Mouse (Mus musculus) WW6 (cell line): Measurements from ENCODE around the gene Fmo4.

Experiments used
- DNase-seq: peaks from one replicate; pipeline ENCODE4 v3.0.0-alpha.2; 2013; ENCODE audit warnings: low read depth, low spot score

Fmo4 gene

DNA sequence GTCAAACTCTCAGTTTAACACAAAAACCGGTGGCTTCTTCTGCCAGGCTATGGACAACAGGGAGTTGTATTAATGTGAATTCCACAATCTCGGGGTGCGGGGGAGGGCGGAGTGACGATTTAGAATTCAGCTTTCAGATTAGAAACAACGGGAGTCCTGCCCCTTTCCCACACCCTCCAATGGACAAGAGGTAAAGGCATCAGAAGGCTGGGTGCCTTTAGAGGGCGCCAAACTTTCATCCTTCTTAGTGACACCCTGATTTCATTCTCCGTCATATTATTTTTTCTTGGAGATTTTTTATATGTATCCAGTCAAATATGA, at the start of gene Fmo4:
TSS of gene Fmo4 (minus strand) at position 137 of the 321 bp plus-strand sequence.
- DNase-seq, result no peak

DNA sequence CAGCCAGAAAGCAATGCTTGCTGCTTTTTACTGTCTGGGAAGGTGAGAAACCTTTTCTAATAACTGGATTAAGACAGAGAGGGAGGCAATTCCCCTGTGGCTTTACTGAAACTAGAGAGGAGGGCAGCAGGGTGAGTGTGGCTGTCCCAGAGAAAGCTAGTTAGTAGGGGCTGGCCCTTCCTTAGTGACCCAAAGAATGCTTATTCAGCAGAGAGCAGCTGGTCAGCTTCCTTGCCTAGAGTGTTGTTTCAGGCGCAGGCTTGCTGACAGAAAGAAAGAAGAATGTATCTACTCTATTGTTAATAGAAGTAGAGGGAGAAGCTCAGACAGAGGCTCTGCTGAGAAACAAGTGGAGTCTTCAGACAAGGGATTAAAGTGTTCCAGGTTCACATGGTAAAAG, 48.6 kb upstream of the Fmo4 start:
- DNase-seq, result no peak

DNA sequence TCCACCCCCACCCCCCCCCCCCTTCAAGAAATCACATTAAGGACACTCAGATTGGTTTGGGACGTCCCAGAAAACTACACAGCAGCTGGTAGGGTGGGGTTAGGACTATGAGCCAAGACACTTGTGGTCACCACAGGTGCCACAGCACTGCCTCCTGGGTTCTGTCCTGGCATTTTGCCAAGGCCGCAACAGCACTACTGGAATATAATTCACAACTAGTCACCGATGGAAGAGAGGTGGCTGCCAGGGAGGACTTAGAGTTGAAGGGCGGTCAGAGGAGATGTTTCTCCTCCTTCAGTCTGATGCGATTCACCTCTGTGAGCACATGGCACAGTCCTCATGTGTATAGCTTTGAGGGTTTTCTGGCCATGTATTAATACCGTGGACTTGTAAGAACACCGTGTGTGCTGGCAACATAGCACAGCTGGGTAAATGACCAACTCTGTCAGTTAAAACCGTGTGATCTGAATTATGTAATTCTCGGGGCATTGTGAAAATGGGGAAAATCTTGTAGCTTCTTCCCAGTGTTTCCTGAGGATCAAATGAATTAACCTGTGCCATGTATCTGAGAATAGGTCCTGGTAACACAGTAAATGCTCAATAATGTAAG, 46.3 kb upstream of the Fmo4 start:
- DNase-seq, result no peak

DNA sequence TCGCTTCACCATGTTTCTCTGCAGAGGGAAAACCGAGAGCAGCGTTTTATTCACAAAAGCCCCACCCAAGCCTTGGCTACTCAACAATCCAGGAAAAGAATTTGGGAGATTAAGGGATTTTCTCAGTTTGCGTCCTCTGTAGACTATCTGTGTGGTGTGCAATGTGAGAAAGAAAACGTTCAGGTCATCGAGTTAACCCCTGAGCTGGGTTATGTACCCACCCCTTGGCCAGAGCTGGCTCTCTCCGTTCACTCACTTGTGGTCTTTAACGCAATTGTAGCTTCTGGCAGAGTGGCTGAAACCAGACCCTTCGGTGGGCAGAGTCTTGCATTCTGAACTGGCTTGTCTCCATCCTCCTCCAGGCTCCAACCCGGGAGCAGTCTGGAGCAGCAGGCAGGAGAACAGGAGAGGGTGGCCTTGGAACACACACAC, 45.8 kb upstream of the Fmo4 start:
- no peak for DNase-seq

DNA sequence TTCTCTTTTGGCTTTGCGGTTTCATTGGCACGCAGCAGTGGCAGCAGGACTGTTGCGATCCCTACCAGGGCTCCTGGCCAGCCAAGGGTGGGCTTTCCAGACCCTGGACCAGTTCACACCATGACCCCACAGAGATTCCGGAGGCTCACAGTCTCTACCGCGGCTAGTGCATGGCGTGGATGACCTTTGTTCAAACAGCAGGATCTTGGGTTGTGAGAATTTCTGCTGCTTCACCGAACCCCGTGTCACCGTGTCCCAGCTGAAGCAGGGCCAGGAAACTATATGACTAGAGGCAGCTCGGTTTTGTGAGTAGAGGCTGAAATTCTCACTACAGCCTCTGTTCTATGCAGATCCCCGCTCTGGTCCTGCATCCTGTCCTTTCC, 45.0 kb upstream of the Fmo4 start:
- no peak for DNase-seq

DNA sequence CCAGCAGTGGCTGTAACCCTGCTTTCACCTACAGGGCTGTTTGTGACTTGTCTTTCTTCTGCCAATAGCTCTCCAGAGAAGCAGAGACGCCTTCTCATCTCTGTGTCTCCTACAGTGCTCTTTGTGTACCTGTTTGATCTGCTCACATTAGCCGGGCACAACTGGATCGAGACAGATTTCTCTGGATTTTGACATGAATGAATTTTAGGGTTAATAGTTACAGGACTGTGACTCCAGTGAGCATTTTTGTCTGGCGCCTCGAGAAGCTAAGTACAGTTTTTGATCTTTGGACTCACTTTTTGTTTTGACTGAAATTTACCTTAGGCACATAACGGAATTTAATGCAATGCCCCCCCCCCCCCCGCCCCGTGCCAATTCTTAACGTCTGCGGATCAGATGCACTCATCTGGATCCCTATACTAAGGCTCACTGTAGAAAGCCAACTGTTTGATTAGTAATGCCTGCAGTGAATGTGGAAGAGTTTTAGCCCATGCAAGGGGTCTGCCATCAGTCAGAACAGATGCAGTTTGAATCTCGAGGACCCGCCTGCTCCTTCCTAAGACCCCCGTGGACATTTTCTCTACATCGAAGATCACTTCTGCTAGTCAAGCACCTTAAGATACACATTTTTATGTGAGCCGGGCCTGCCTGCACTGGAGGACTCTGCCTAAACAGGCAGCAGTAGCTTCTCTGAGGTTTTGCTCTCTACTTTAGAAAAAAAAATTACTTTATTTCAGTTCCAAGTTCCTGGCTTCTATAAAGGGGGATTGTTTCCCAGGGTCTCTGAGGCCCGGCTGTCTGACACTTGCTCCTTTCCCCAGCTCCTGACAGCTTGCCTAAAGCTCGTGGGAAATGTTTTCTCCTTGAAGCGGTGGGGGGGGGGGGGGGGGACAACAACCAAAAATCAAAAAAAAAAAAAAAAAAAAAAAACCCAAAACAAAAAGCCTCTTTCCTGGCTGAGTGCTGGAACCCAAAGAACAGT, 44.3 kb upstream of the Fmo4 start:
- no peak for DNase-seq

DNA sequence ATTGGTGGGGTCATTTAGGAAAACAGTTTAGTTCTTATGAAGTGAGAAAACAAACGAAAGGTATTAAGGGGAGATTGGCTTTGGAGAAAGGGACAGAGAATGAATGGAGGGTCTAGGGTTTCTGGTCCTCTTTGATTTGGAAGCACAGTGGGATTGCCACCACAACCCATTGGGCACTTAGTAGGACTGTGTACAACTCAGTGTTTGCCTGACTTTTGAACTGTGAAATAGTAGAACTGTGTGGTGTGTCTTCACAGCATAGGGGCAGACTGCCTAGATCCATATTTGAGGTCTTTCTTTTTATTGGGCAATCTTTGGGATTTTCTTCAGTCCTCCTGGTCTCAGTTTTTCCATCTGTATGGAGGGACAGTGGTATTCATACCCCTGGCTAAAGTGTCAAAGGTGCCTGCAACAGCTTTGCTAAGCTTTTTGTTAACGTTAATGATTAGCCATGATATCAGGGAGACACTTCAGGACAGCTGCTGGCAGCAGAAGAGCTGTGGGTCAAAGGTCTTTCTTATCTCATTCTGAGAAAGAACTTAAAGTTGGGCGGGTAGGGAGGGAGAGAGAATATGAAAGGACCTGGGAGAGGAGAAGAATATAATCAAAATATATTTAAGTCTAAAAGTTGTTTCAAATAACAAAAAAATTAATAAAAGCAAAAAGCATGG, 40.2 kb upstream of the Fmo4 start:
- DNase-seq, result no peak

DNA sequence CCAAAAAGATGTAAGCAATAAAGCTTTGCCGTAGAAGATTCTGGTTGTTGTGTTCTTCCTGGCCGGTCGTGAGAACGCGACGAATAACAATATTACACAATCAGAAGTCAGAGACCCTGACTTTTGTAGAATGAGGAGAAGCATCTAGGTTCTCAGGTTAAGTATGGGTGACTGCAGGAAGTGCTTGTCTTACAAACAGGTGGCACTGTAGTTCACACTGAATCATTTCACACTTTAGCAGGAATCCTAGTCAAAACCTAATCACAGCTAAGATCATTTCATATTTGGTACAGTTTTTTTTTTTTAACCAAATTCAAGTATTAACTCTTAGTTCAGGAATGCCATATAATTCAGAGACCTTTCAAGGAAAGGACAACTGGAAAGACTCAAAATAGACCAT, 33.8 kb upstream of the Fmo4 start:
- no peak for DNase-seq

DNA sequence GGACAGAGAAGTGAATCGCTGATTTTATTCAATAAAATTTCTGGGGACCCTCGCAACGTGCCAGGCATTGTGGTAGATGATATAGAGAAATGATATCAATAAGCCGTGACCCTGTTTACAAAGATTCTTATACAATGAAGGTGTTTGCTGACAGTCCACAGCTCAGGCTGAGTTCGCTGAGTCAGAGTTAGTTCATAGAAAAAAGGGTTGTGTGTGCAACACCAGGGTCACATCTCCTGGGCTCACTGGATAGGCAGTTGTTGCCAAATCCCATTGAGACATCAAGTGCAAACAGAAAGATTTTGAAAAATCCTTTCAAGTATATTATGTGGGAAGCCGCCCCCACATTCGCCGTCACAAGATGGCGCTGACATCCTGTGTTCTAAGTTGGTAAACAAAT, 26.4 kb upstream of the Fmo4 start:
- no peak for DNase-seq

DNA sequence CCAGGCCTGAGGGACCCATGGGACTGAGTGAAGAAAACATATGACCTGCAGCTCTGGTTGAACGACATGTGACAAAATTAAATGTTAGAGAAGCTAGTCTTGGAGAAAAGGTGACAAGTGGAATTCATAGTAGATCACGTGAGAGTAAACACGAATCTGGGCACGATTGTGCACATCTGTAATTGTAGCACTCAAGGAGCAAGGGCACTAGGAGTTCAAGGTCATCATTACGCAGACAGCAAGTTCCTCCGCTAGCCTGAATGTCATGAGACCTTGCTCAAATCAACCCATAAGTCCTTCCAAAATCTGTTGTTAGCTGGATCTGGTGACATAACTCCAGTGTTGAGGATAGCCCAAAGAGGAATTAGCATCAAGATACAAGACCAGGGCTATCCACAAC, 25.2 kb upstream of the Fmo4 start:
- DNase-seq, result no peak

DNA sequence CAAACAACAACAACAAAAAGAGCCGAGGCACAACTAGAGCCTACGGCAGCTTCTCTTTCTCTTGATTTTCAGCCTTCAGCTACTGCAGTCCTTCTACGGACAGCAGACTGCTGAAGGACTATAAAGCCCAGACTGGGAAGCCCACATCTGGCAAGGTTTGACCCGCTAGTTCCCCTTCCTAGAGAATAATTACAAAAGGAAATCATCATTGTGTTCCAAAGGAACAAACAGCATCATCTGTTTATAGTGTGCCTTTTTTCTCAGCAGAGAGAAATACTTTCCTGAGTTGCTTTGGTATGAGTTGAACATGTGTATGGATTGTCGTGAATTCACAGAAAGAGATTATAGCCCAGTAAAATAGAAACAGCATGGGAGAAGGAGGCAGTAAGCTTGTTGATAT, 20.6 kb upstream of the Fmo4 start:
- DNase-seq, result no peak

DNA sequence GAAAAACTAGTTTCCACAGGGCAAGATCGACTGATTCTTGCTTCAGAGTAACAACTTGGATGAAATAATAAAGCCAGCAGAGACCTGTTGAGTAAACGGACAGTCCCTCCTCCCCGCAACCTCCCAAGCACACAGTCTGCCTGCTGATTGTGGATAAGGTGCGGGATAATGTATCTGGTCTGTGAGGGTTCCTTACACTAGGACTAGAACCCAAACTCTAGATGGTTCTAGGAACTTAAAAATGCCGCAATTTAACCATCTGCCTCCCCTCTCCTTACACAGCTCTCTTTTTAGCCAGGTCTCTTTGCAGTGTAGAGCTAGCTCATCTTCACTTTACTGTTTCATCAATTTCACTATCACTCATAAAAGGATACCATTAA, 18.8 kb upstream of the Fmo4 start:
- DNase-seq, result no peak

DNA sequence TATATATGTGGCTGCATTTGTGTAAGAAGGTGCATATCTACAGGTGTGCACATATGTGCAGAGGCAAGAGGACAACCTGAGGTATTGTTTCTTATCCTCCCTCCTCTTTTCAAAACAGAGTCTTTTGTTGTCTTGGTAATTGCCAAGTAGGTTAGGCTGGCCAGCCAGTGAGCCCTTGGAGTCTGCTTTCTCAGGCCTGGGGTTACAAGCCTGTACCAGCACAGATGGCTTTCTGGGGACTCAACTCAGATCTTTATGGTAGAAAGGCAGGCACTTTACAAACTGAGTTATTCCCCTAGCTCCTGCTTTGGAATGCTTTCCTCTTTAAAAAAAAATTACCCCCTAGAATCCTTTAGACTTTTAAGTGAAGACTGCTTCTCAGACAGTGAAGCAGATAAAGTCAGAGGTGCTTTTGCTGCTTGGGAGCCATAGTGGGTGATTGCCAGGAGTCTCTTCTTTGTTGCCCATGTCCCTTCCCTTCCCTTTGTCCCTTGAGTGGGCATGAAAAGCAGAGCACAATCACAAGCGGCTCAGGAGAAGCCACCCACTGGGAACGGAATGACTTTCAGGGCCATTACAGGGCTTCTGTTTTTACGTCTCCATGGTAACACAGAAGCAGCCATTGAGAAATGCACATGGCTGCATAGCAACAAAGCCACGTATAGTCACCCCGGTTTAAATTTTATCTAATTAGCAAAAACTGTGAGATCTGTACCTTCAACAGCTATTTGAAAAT, 18.2 kb upstream of the Fmo4 start:
- DNase-seq, result peak; percentile 31

DNA sequence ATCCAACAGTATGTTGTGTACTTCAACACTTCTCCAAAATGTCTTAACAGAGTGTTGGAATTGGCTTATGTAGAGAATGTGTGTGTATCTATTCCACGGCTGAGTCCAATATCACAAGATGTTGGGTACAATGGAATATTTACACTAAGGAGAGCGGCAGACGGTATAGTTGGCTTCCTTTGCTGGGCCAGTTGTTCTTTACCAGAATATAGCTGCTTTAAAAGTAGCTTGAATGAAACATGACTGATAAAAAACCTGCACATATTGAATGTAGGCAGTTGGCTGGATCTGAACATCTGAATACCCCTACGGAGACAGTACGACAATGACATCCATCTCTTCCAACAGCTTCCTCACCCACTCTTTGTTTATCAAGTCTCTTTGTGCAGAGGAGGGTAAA, 5.5 kb upstream of the Fmo4 start:
- no peak for DNase-seq

DNA sequence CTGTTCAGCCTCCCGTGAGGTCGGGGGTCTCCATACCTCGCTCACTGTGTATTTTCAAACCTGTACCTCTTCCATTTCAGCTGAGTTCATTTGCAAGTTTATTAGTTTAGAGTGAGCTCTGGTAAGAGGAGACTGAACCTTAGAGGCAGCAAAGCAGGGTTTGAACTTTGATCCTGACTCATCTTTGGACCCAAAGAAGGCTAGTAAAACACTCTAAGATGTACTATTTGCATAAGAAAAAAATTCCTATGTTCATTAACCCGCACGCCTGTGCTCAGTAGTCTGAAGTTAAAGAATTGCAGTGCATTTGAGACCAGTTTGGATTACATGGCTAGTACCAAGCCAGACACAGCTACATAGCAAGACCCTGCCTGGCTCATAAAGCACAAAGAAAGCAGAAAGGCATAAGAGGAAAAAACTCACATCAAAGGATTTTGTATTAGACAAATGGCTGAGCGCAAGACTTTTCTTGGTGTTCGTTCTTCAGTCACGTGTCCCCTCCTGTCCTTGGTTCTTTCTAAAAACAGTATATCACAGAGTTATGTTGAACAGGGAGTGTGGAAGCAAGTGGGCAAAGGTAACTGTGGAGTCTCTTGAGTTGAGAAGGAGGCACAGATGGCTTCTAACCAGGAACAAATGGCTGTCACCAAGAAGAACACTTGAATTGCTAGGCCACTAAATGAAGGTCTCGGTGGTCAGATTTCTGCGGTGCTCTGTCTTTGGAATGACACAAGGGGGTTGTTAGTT, 1.8 kb upstream of the Fmo4 start:
- DNase-seq, result no peak

DNA sequence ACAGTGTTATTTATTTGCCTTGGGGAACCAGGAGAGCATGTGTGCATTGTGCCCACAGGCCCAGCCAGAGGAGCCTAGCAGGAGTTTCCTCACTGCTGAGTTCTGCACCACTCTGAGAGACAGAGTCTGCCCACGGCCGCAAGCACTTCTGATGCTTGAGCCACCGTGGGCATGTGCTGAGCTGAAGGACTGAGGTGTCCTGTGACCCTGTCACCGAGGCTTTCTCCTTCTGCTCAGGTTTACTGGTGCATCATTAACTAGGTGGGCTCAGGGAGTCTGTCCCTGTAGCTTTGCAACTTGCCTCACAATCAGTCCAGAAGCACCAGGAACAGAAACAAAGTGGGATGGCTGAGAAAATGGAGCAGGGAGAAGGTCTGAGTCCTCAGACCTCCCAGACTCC, 1.2 kb upstream of the Fmo4 start:
- no peak for DNase-seq

DNA sequence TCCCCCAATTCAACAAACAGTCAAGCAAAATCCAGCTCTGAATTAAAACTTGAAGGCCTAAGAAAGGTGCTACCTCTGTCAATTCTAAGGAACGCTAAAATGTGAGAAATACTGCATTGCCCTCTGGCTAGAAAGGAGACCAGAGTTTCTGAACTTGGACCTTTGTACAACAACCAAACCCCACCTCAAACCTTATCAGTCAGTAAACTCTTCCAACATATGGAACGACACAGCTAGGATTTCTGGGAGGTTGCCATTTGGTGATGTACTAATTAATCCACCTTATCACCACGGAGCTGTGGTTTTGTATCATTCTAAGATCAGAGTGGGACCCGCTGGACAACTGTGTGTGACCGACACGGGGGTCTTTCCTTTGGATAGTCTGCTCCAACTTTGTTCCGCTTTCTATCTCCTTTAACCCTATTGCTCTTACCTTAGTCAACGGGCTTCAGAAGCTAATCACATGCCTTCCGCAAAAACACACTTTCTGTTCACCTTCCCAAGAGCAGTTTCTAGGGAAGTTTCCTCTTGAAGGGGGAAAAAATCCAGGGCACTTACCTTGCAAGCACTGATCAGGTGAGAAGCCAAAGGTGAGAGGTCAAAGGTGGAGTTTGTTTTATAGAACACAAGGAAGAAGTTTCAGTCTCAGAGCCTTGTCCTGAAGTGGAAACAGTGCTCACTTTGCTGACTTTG, 483 bp downstream of the Fmo4 start:
- no peak for DNase-seq

DNA sequence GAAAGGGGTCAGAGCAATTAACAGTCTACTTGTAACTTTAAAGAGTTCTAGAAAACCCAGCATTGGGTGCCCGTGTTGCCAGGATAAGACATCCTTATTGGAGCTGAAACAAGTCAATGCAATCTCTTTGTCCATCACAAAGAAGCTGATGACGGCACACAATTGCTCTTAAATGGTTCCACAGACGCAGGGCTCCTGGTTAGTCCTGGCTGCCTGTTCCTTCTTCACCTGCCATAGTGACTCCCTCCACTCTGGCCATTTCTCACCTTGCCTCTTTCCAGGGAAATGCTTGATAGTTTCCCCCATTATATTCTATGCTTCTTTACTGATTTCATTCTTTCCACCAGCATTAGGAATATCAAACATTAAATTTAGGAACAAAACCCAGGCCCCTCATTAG, 5.2 kb downstream of the Fmo4 start:
- no peak for DNase-seq

DNA sequence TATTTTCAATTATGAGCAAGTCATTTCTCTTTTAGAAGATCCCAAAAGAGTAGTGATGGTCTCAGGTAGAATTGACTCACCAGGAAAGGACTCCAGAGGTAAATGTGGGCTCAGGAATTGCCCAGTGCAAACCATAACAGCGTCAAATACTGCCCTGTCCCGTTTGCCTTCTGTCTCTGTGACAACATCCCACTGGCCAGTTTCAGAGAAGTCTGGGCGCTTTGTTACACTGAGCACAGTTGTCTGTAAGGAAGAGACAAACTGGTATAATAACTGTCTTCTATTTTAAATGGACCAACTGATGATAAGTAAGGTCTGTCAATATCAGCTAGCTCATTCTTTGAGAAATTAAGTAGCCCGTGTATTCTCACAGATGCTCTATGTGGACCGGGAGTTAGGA, 6.3 kb downstream of the Fmo4 start:
- no peak for DNase-seq

DNA sequence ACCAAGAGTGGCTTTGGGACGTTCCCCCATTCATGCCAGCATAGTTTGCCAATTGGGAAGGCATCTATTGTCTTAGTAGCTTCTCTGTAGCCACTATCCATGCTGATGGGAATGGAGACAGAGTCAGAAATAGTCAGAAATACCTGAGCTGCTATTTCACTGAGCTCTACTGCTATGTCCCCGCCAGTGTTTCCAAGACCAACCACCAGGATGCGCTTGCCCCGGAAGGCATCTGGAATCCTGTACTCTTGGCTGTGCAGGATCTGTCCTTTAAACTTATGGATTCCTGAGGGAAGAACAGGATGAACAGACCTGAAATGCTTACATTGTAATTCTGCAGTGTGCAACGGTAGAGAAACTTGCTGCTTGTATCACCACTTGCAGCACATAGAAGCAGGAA, 8.8 kb downstream of the Fmo4 start:
- no peak for DNase-seq

DNA sequence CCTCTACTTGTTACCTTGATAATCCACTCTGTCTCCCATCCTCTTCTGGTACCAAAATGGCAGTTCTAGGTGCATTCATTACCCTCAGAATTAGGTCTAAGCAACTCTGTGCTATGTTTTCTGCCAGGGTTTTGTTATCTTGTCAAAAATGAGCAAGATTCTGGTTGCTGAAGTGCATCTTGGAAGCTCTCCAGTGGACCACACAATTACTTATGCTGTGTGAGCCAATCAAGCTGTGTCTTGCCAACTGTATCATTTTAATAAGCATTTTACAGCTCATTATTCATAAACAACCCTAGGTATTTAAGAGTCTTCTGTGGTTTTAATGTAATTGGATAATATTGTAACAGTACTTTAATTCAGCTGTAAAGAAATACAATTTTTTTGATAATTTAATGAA, 17.3 kb downstream of the Fmo4 start:
- DNase-seq, result no peak
